Mouse (Mus musculus) intestine, embryonic 14.5 days (tissue): Measurements from ENCODE around the gene Nhsl1. TPM values are rescaled to one million over a fixed set of nuclear protein-coding genes. Genes with fewer than 3 reads are reported as not detected.

Experiments used
- ATAC-seq: fragments of 200-750 bp; cut with Nextera tagmentation; replicated peaks from 2 replicates; pipeline ENCODE4 v1.8.0; 2017; ENCODE audit warnings: low read depth, moderate number of reproducible peaks, moderate TSS enrichment, moderate library complexity; ENCODE audit not compliant: low FRiP score, low TSS enrichment
- DNase-seq: peaks from one replicate; pipeline ENCODE4 v3.0.0-alpha.2; 2018; ENCODE audit warnings: low spot score
- H3K27ac ChIP-seq: fragments of 300-500 bp; sonication (generic); 2 replicates; pipeline ENCODE4 v1.5.1; 2014; ENCODE audit warnings: low read depth, mild to moderate bottlenecking, control low read depth
- H3K27me3 ChIP-seq: fragments of 300-500 bp; sonication (generic); replicated peaks from 2 replicates; pipeline ENCODE4 v1.6.1; 2014; ENCODE audit warnings: low read length, control low read depth; ENCODE audit not compliant: control insufficient read depth, insufficient read depth
- H3K36me3 ChIP-seq: fragments of 300-500 bp; sonication (generic); 2 replicates; pipeline ENCODE4 v1.6.1; 2014; ENCODE audit warnings: low read length, control low read depth; ENCODE audit not compliant: control insufficient read depth, insufficient read depth
- H3K4me1 ChIP-seq: fragments of 300-500 bp; sonication (generic); replicated peaks from 2 replicates; pipeline ENCODE4 v1.6.1; 2014; ENCODE audit warnings: low read length, control low read depth, mixed read lengths; ENCODE audit not compliant: control insufficient read depth, insufficient read depth
- H3K4me2 ChIP-seq: fragments of 300-500 bp; sonication (generic); 2 replicates; pipeline ENCODE4 v1.6.1; 2014; ENCODE audit warnings: low read length
- H3K4me3 ChIP-seq: fragments of 300-500 bp; sonication (generic); 2 replicates; pipeline ENCODE4 v1.5.1; 2014; ENCODE audit warnings: low read depth, low read length, control low read depth, mixed read lengths
- H3K9ac ChIP-seq: fragments of 300-500 bp; sonication (generic); 2 replicates; pipeline ENCODE4 v1.6.1; 2014; ENCODE audit warnings: mild to moderate bottlenecking, low read length
- H3K9me3 ChIP-seq: fragments of 300-500 bp; sonication (generic); 2 replicates; pipeline ENCODE4 v1.6.1; 2016; ENCODE audit warnings: low read length, control low read depth; ENCODE audit not compliant: control insufficient read depth
- WGBS: fragments of 180-500 bp; shearing (Covaris S2); extraction: QIAGEN DNeasy Blood & Tissue Kit; methylation state at CpG from one replicate; pipeline ENCODE4 v1.1.7; 2014; 5-methylcytosine and 5-hydroxymethylcytosine counted together
- polyA plus RNA-seq: library from polyadenylated mRNA; unstranded; fragments of >200 nt; fragmentation: Nextera tagmentation; extraction: Ambion mirVana; gene quantifications from 2 replicates; pipeline ENCODE4 v1.2.1, GENCODE M21; 2014

Nhsl1 gene
- polyA plus RNA-seq, 1 experiment from 2014 or later: 10.6 TPM

DNA sequence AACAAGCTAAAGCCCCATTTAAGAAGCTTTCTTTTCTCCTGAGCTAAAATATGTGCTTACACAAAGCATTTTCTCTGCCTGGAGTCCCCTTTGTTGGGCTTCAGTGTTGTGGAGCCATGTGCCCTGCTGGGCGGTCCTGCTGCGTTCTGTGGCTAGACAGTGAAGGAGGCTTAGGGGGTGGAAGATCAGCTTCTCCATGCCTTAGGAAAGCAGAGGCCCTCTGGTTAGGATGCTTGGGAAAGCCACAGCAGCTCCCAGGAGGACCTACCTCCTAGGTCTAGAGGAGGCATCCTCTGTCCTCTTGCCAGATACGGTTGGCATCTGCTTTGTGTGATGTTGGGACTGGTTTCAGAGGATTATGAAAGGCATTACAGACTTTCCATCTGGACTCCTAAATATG, 56.5 kb downstream of the Nhsl1 start:
- Histone ChIP-seq H3K36me3 (no peaks in the 10 kb centered on the region), H3K4me1 (peaks cover 9% of the 10 kb centered on the region), H3K27me3 (no peaks in the 10 kb centered on the region), H3K9me3 (no peaks in the 10 kb centered on the region), H3K9ac (no peak overlapping the region), H3K4me2 (no peak overlapping the region), H3K27ac (no peak overlapping the region), H3K4me3 (no peak overlapping the region)
- WGBS: 67% methylated on average over 3 of the region's 3 CpGs
- DNase-seq: no peak
- ATAC-seq: no peak

- 61% methylated on average over 2 of the region's 2 CpGs for WGBS
- peaks cover 3% of the 10 kb centered on the region; the same call in 1 of the 2 replicates for H3K4me1 ChIP-seq
Observed at GRCm38 (mm10) chr10:18384766-18385165, 66.0 kb downstream of the Nhsl1 start.

DNA sequence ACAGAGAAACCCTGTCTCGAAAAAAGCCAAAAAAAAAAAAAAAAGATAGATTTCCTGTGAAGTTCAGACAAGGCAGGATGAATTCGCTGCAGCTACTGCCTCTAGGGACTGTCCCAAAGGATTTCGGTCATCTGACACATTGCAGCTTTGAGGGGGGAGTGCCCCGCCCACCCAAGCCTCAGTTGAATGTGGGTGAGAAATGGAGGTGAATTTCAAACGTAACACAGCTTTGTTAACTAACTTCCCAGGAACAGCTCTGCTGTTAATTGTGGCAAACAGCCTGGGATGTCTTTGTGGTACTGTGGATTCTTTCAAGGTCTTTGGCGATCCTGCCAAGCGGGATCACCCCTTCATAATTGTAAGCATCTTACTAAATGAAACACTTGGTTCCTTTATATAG, 67.4 kb downstream of the Nhsl1 start:
- WGBS: 64% methylated on average over 7 of the region's 7 CpGs
- no peak overlapping the region for H3K27ac ChIP-seq

More at GRCm38 (mm10) chr10:18384766-18385165, 66.0 kb downstream of the Nhsl1 start:
- Histone ChIP-seq H3K27me3 (no peaks in the 10 kb centered on the region), H3K9me3 (no peaks in the 10 kb centered on the region), H3K27ac (no peak overlapping the region), H3K9ac (no peak overlapping the region), H3K36me3 (no peaks in the 10 kb centered on the region), H3K4me2 (no peak overlapping the region), H3K4me3 (no peak overlapping the region)
- ATAC-seq: no peak
- DNase-seq: no peak

DNA sequence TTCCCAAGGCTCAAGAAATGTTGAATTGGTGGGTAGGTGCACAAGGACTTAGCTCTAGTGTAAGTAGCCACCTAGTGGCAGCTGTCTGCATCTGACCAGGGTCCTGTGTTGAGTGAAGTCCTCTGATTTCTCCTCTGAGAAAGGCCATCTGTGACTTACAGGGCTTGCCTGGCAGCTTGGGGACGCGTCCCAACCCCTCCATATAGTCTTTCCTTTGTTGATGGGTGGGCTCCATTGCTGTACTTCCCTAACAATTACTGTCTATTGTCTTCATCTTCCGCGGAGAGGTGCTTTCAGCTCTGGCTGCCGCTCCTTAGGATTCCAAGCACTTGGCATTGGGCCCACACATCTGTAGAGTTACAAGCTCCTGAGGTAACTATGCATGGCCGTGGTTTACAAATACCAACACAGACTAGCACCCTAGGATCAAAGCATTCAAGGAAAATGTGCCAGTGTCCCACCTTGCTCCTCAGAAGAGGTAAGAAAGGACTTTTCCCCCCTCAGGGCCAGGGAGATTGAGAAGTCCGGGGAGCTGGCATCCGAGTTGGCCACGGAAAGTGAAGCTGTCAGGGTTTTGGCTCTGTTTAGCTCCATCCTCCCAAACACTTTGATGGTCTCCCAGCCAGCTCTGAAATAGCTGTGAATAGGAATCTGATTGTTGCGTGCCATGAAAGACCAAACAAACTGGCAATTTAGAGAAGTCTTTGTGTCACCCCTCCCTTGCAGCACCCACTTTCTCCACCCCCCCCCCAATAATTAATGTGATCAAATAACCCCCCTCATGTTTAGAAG, 70.2 kb downstream of the Nhsl1 start:
- no peak overlapping the region for H3K4me3 ChIP-seq
- no peak overlapping the region for H3K9ac ChIP-seq
- H3K4me1 ChIP-seq: no peaks in the 10 kb centered on the region
- DNase-seq (peak; percentile 75), ATAC-seq (no peak)
- no peaks in the 10 kb centered on the region for H3K36me3 ChIP-seq
- no peak overlapping the region for H3K27ac ChIP-seq
- H3K27me3 ChIP-seq: no peaks in the 10 kb centered on the region
- no peaks in the 10 kb centered on the region for H3K9me3 ChIP-seq
- 31% methylated on average over 10 of the region's 10 CpGs for whole genome bisulfite sequencing
- H3K4me2 ChIP-seq: 0 out of 2 replicates have a peak overlapping the region, but pooled peaks have one; percentile 5

More for the DNA sequence above, 67.4 kb downstream of the Nhsl1 start:
- Histone ChIP-seq H3K4me3 (no peak overlapping the region), H3K9ac (no peak overlapping the region), H3K9me3 (no peaks in the 10 kb centered on the region), H3K4me1 (peaks cover 3% of the 10 kb centered on the region; the same call in 1 of the 2 replicates), H3K36me3 (no peaks in the 10 kb centered on the region), H3K27me3 (no peaks in the 10 kb centered on the region), H3K4me2 (no peak overlapping the region)
- DNase-seq (no peak), ATAC-seq (no peak)

DNA sequence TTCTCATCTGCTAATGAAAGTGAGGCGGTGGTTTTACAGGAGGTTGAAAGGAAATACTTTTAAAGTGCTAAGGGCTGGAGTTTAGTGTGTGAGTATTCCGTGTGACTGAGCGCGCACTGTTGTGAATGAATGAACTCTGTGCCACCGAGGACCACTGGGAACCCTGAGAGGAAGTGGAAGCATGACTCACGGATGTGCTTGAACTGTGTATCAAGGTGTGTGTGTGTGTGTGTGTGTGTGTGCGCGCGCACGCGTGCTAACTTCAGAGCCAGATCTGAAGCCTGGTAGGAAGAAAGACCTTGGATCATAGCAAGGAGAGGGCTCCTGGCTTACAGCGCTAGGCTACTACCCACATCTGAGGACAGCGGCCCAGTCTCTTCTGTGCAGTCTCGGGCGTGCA, 71.2 kb downstream of the Nhsl1 start:
- no peak overlapping the region for H3K27ac ChIP-seq
- H3K4me3 ChIP-seq: no peak overlapping the region
- ATAC-seq: no peak
- H3K4me2 ChIP-seq: no peak overlapping the region
- WGBS: 83% methylated on average over 15 of the region's 15 CpGs
- DNase-seq: no peak
- H3K9me3 ChIP-seq: no peaks in the 10 kb centered on the region
- no peaks in the 10 kb centered on the region for H3K27me3 ChIP-seq
- no peak overlapping the region for H3K9ac ChIP-seq
- no peaks in the 10 kb centered on the region for H3K4me1 ChIP-seq
- H3K36me3 ChIP-seq: no peaks in the 10 kb centered on the region

GRCm38 (mm10) chr10:18391608-18392007, 72.8 kb downstream of the Nhsl1 start:
- DNase-seq (no peak), ATAC-seq (no peak)
- Histone ChIP-seq H3K9me3 (no peaks in the 10 kb centered on the region), H3K27me3 (no peaks in the 10 kb centered on the region), H3K36me3 (no peaks in the 10 kb centered on the region), H3K4me1 (no peaks in the 10 kb centered on the region), H3K4me3 (no peak overlapping the region), H3K9ac (no peak overlapping the region), H3K4me2 (no peak overlapping the region), H3K27ac (no peak overlapping the region)
- WGBS: 37% methylated on average over 5 of the region's 5 CpGs

DNA sequence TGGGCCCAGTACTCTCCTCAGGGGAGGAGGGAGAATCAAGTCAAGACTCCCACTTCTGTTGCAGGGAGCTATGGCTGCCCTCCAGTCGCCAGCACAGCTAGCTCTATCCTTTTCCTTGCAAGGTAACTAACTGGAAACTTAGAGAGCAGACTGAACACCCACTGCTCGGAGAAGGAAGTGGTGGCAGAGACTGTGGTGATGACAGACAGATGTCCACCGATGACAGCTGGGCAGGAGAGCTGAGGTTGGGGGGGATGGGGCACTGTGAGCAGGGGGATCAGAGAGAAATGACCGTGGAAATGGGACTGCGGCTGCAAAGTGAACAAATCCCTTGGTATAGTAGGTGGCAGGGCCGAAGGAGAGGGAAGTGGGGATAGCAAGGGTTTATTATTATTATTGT, 73.5 kb downstream of the Nhsl1 start:
- WGBS: 88% methylated on average over 6 of the region's 6 CpGs
- no peak overlapping the region for H3K9ac ChIP-seq
- no peak overlapping the region for H3K4me2 ChIP-seq
- ATAC-seq: no peak
- DNase-seq: no peak
- H3K4me1 ChIP-seq: no peaks in the 10 kb centered on the region
- H3K27ac ChIP-seq: no peak overlapping the region
- H3K4me3 ChIP-seq: no peak overlapping the region
- no peaks in the 10 kb centered on the region for H3K9me3 ChIP-seq
- no peaks in the 10 kb centered on the region for H3K36me3 ChIP-seq
- H3K27me3 ChIP-seq: no peaks in the 10 kb centered on the region

DNA sequence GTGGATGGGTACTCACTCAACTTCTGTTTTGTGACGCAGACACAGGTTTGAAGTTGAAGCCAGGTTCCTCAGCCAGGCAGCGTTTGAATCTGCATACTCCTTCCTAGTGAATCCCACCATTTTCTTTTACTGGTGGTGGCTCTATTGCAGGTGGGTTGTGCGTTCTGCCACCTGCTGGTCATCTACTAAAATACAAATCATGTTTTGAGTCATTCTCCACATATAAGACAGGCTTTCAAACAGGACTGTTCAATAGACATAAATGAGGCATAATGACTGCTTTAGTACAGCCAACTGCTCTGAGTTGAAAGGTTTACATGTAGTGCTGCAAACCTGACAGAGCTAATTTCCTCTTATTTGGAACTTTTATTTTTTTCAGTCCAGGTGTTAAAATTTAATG, 75.0 kb downstream of the Nhsl1 start:
- DNase-seq (no peak), ATAC-seq (no peak)
- no peak overlapping the region for H3K4me2 ChIP-seq
- no peak overlapping the region for H3K9ac ChIP-seq
- WGBS: 55% methylated on average over 3 of the region's 3 CpGs
- no peaks in the 10 kb centered on the region for H3K36me3 ChIP-seq
- H3K4me3 ChIP-seq: no peak overlapping the region
- H3K9me3 ChIP-seq: no peaks in the 10 kb centered on the region
- H3K27ac ChIP-seq: no peak overlapping the region
- no peaks in the 10 kb centered on the region for H3K4me1 ChIP-seq
- no peaks in the 10 kb centered on the region for H3K27me3 ChIP-seq

GRCm38 (mm10) chr10:18394270-18394669, 75.5 kb downstream of the Nhsl1 start:
- Histone ChIP-seq H3K4me3 (no peak overlapping the region), H3K9me3 (no peaks in the 10 kb centered on the region), H3K4me1 (no peaks in the 10 kb centered on the region), H3K4me2 (no peak overlapping the region), H3K27me3 (no peaks in the 10 kb centered on the region), H3K36me3 (no peaks in the 10 kb centered on the region), H3K27ac (no peak overlapping the region), H3K9ac (no peak overlapping the region)
- ATAC-seq (no peak), DNase-seq (no peak)
- 81% methylated on average over 7 of the region's 7 CpGs for WGBS
